Mouse (Mus musculus) midbrain, embryonic 12.5 days (tissue): Measurements from ENCODE around the gene Xlr4c. TPM values are rescaled to one million over a fixed set of nuclear protein-coding genes. Genes with fewer than 3 reads are reported as not detected.
A peak's percentile ranks its signal among the peaks of the same experiment; 100 is the strongest.
"Not testable (repeated sequence)": the region's sequence is repeated elsewhere in the genome, so short reads cannot be mapped to it uniquely, and the experiment has no call there.

Experiments used
- ATAC-seq: fragments of 200-750 bp; cut with Nextera tagmentation; 2 replicates; pipeline ENCODE4 v1.8.0; 2017; ENCODE audit warnings: low read depth, moderate TSS enrichment, moderate library complexity; ENCODE audit not compliant: low FRiP score
- H3K27ac ChIP-seq: fragments of 300-500 bp; sonication (generic); replicated peaks from 2 replicates; pipeline ENCODE4 v1.5.1; 2016; ENCODE audit warnings: mild to moderate bottlenecking
- H3K27me3 ChIP-seq: fragments of 300-500 bp; sonication (generic); 2 replicates; pipeline ENCODE4 v1.6.1; 2016; ENCODE audit warnings: mild to moderate bottlenecking
- H3K36me3 ChIP-seq: fragments of 300-500 bp; sonication (generic); 2 replicates; pipeline ENCODE4 v1.6.1; 2016
- H3K4me1 ChIP-seq: fragments of 300-500 bp; sonication (generic); 2 replicates; pipeline ENCODE4 v1.6.1; 2016
- H3K4me2 ChIP-seq: fragments of 300-500 bp; sonication (generic); replicated peaks from 2 replicates; pipeline ENCODE4 v1.6.1; 2016; ENCODE audit warnings: mild to moderate bottlenecking, moderate library complexity
- H3K4me3 ChIP-seq: fragments of 300-500 bp; sonication (generic); 2 replicates; pipeline ENCODE4 v1.5.1; 2016; ENCODE audit warnings: mild to moderate bottlenecking
- H3K9ac ChIP-seq: fragments of 300-500 bp; sonication (generic); replicated peaks from 2 replicates; pipeline ENCODE4 v1.6.1; 2016; ENCODE audit warnings: mild to moderate bottlenecking, moderate library complexity
- H3K9me3 ChIP-seq: fragments of 300-500 bp; sonication (generic); 2 replicates; pipeline ENCODE4 v1.6.1; 2016; ENCODE audit warnings: mild to moderate bottlenecking
- WGBS: fragments of 180-500 bp; shearing (Covaris S2); methylation state at CpG from one replicate; pipeline ENCODE4 v1.1.7; 2016; 5-methylcytosine and 5-hydroxymethylcytosine counted together
- polyA plus RNA-seq: library from polyadenylated mRNA; unstranded; fragments of >200 nt; fragmentation: Nextera tagmentation; extraction: Ambion mirVana; gene quantifications from 2 replicates; pipeline ENCODE4 v1.2.1, GENCODE M21; 2016

Gene Xlr4c
- polyA plus RNA-seq, result not detected in 2 replicates

- H3K4me2 ChIP-seq, H3K36me3 ChIP-seq, ATAC-seq, H3K4me3 ChIP-seq, H3K27me3 ChIP-seq, H3K9ac ChIP-seq, H3K27ac ChIP-seq, H3K9me3 ChIP-seq, H3K4me1 ChIP-seq: not testable (repeated sequence)
- WGBS, result 85% methylated on average over 14 of the region's 14 CpGs
Measured at GRCm38 (mm10) chrX:73242821-73243325, at the start of gene Xlr4c. Gene Xlr4c (minus strand): TSS chrX:73243130.

DNA sequence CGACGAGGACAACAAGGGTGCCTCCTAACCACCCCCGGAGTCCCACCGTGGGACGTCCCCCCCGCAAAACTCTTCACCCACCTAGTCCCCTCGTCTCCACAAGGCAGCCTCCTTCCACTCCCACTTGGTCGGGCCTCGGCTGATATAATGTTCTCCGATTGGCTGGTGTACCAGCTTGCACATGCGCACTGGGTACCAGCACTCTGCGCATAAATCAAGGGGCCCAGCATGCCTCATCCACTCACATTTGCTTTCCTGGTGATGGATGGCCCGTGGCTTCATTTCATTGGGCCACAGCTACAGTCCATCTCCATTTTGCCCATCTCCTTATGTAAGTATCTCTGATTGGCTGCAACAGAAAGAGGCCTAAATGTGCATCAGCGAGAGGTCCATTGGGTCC, 22.3 kb upstream of the Xlr4c start, which contains the start of gene Xlr3c:
Gene Xlr3c (minus strand): TSS at position 121 of the 400 bp plus-strand sequence.
- not testable (repeated sequence) for H3K4me1 ChIP-seq, H3K4me3 ChIP-seq, ATAC-seq, H3K9ac ChIP-seq, H3K27ac ChIP-seq, H3K27me3 ChIP-seq, H3K4me2 ChIP-seq, H3K36me3 ChIP-seq, H3K9me3 ChIP-seq
- 84% methylated on average over 14 of the region's 14 CpGs for WGBS

DNA sequence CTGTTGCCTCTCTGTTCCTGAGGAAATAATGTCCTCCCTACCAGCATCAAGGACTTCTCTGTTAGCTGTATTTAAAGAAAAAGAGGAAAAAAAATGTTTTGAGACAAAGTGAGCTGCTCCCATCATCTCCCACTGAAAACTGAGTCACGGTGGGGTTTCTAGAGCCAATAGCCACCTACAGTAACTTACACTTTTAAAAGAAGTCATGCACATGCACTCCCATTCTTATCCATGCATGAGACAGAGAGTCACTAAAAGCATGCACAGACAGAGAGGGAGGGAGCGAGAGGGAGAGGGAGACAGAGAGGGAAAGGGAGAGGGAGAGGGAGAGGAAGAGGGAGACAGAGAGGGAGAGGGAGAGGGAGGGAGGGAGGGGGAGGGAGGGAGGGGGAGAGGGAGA, 19.5 kb upstream of the Xlr4c start:
- not testable (repeated sequence) for H3K4me3 ChIP-seq, H3K4me1 ChIP-seq, H3K9ac ChIP-seq, H3K36me3 ChIP-seq, H3K9me3 ChIP-seq, ATAC-seq, H3K4me2 ChIP-seq, H3K27me3 ChIP-seq, H3K27ac ChIP-seq
- WGBS, result 73% methylated on average over 2 of the region's 2 CpGs

GRCm38 (mm10) chrX:73229288-73229687, 13.6 kb downstream of the Xlr4c start:
- peak overlapping the region; percentile 67 for H3K4me3 ChIP-seq
- H3K4me2 ChIP-seq, result peak overlapping the region; percentile 74
- WGBS, result 44% methylated on average over 3 of the region's 3 CpGs
- H3K27ac ChIP-seq, result no peak overlapping the region
- H3K27me3 ChIP-seq, result no peaks in the 10 kb centered on the region
- no peaks in the 10 kb centered on the region for H3K4me1 ChIP-seq
- H3K9me3 ChIP-seq, result no peaks in the 10 kb centered on the region
- no peaks in the 10 kb centered on the region for H3K36me3 ChIP-seq
- no peak for ATAC-seq
- peak overlapping the region; percentile 68 for H3K9ac ChIP-seq

- ATAC-seq, result peak; percentile 55
- H3K9me3 ChIP-seq, result no peaks in the 10 kb centered on the region
- H3K4me1 ChIP-seq, result no peaks in the 10 kb centered on the region
- 20% methylated on average over 38 of the region's 51 CpGs for WGBS
- H3K9ac ChIP-seq, result peak overlapping the region; percentile 68
- H3K27me3 ChIP-seq, result no peaks in the 10 kb centered on the region
- H3K4me2 ChIP-seq, result peak overlapping the region; percentile 74
- H3K4me3 ChIP-seq, result peak overlapping the region; percentile 67
- peak overlapping the region; percentile 90 for H3K27ac ChIP-seq
- no peaks in the 10 kb centered on the region for H3K36me3 ChIP-seq
Measured at GRCm38 (mm10) chrX:73228606-73229214, 14.2 kb downstream of the Xlr4c start.

DNA sequence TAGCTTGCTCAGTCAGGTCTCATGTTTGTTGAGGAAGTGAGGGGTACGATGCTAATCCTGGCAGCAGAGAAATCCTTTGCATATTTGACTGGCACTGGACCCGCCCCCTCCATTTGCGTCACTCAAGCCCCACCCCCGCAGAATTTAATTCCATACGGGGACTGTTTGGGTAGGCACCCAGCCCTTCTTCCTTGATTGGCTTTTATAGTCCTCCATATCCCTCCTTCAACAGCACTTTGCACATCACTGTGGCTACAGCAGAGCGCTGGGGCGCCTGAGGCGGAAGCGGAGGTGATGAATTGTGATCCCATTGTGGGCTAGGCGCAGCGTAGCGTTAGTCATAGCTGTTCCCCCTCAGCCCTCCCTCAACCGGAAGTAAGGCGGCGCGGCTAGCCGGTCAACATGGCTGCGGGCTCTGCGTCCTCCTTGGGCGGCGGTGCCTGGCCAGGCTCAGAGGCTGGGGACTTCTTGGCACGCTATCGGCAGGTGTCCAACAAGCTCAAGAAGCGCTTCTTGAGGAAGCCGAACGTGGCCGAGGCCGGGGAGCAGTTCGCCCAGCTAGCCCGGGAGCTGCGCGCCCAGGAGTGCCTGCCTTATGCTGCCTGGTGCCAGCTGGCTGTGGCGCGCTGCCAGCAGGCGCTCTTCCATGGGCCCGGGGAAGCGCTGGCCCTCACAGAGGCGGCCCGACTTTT, 14.9 kb downstream of the Xlr4c start, which contains the start of gene F8a:
Gene F8a (plus strand): TSS at position 378 of the 692 bp plus-strand sequence.
- Histone ChIP-seq H3K27ac (peak within 1 kb of the TSS; percentile 90), H3K4me2 (peak within 1 kb of the TSS; percentile 74), H3K9me3 (no peaks in the 10 kb centered on the region), H3K9ac (peak within 1 kb of the TSS; percentile 68), H3K4me1 (no peaks in the 10 kb centered on the region), H3K27me3 (no peaks in the 10 kb centered on the region), H3K4me3 (peak within 1 kb of the TSS; percentile 67), H3K36me3 (no peaks in the 10 kb centered on the region)
- ATAC-seq, result peak; percentile 96
- 17% methylated on average over 34 of the region's 39 CpGs for WGBS

- Histone ChIP-seq H3K27me3 (no peaks in the 10 kb centered on the region), H3K4me3 (no peak overlapping the region), H3K27ac (no peak overlapping the region), H3K9me3 (no peaks in the 10 kb centered on the region), H3K4me2 (no peak overlapping the region), H3K9ac (no peak overlapping the region), H3K4me1 (no peaks in the 10 kb centered on the region), H3K36me3 (no peaks in the 10 kb centered on the region)
- ATAC-seq, result no peak
- WGBS, result 52% methylated on average over 1 of the region's 1 CpGs
Measured at GRCm38 (mm10) chrX:73225365-73225764, 17.6 kb downstream of the Xlr4c start.

DNA sequence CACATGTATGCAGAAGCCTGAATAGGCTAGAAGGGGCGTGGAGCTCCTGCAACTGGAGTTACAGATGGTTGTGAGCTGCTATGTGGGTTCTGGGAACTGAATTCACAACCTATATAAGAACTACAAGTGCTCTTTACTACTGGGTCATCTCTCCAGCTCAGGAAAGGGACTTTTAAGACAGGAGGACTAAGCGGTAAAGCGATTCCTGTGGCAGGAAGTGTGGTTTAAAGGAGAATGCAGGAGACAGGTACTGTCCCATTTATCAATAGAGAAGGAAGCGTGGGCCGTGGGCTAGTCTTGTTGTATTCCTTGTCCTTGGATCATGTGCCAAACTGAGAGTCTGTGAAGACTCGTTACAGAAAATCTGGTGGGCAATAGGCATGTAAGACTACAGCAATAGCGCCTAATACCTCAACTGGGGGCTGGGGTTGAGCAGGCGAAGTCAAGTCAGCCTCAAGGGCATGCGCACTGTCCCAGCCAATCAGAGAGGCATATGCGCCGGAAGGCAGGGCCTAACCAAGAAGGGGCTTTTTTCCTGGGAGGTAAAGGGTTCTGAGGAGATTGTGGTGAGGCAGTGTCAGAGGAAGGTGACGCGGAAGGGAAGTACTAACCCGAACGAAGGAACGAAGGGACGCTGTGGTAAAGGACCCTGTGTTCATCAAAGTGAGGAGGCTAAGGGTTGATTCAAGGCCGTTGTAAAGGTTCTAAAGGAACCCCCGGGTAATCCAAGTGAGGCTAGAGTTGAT, 28.9 kb downstream of the Xlr4c start, which contains the start of gene Xlr4b:
Gene Xlr4b (plus strand): TSS at position 515 of the 746 bp plus-strand sequence.
- not testable (repeated sequence) for H3K4me3 ChIP-seq, ATAC-seq, H3K36me3 ChIP-seq, H3K27ac ChIP-seq, H3K4me2 ChIP-seq, H3K4me1 ChIP-seq, H3K27me3 ChIP-seq, H3K9me3 ChIP-seq, H3K9ac ChIP-seq
- 81% methylated on average over 15 of the region's 19 CpGs for WGBS

- ATAC-seq, result 0 out of 2 replicates have a peak, but pooled peaks have one; percentile 12
Measured at GRCm38 (mm10) chrX:73191934-73192333, 51.0 kb downstream of the Xlr4c start, which contains the start of gene Xlr3b. Gene Xlr3b (plus strand): TSS chrX:73192207.

More at GRCm38 (mm10) chrX:73191934-73192333, 51.0 kb downstream of the Xlr4c start, which contains the start of gene Xlr3b:
- not testable (repeated sequence) for H3K4me3 ChIP-seq, H3K9me3 ChIP-seq, H3K4me2 ChIP-seq, H3K36me3 ChIP-seq, H3K4me1 ChIP-seq, H3K27ac ChIP-seq, H3K9ac ChIP-seq, H3K27me3 ChIP-seq
- 88% methylated on average over 12 of the region's 12 CpGs for WGBS
